Mouse (Mus musculus) MEL (cell line): ENCODE results near the gene Rpl36a.
A peak's percentile ranks its signal among the peaks of the same experiment; 100 is the strongest.

Experiments used
- CTCF ChIP-seq, 3 experiments: IDR thresholded peaks in 2 of 3; conservative IDR thresholded peaks in 1 of 3; 2 replicates each; pipeline ENCODE4 v1.5.1; 2011 to 2012; ENCODE audit warnings: low read length in 3 of 3, low read depth in 2 of 3, mild to moderate bottlenecking in 2 of 3, improper control_type of control experiment in 1 of 3, inconsistent platforms in 1 of 3, mixed read lengths in 1 of 3, moderate library complexity in 1 of 3; ENCODE audit not compliant: control insufficient read depth in 1 of 3, insufficient read depth in 1 of 3, poor library complexity in 1 of 3, severe bottlenecking in 1 of 3
- ELF1 ChIP-seq: IDR thresholded peaks from 2 replicates; pipeline ENCODE4 v1.6.1; 2014; ENCODE audit warnings: low read depth, mild to moderate bottlenecking, inconsistent platforms, low read length, improper control_type of control experiment, moderate library complexity
- SMC3 ChIP-seq: IDR thresholded peaks from 2 replicates; pipeline ENCODE4 v1.6.1; 2011; ENCODE audit warnings: low read depth, low read length, improper control_type of control experiment
- TAL1 ChIP-seq: IDR thresholded peaks from 2 replicates; pipeline ENCODE4 v1.6.1; 2012; ENCODE audit warnings: mild to moderate bottlenecking, inconsistent platforms, low read length, moderate library complexity, mixed read lengths

DNA sequence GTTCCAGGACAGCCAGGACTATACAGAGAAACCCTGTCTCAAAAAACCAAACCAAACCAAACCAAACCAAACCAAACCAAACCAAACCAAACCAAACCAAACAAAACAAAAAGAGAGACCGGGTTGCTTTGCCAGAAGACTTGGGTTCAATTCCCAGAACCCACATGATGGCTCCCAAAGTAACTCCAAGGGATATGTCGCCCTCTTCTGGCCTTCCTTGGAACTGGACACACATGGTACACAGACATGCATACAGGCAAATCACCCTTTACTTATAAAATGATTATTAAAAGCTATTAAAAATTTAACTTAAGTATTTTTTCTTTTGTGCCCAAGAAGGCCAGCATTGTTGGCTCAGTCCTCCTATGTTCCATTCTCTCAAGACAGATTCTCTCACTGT is 28.9 kb downstream of the Rpl36a start:
- no peak for TF ChIP-seq TAL1
- TF ChIP-seq CTCF (IDR thresholded peaks at IDR 0.05 in 2 of 3, conservative IDR thresholded peaks at IDR 0.05 in 1 of 3; ENCODE audit: control insufficient read depth in 1 of 3, insufficient read depth in 1 of 3, low read depth in 2 of 3, low read length in 3 of 3, poor library complexity in 1 of 3, severe bottlenecking in 1 of 3): peak; percentile 72 to 78 (median 76)
- TF ChIP-seq SMC3: peak; percentile 63
- TF ChIP-seq ELF1: no peak
